Mouse (Mus musculus) liver, embryonic 14.5 days (tissue): ENCODE results near the gene Lca5.

Experiments used
- CTCF ChIP-seq: IDR thresholded peaks from 2 replicates; pipeline ENCODE4 v1.5.1; 2016; ENCODE audit warnings: antibody characterized with exemption, low read depth, control low read depth
- EP300 ChIP-seq: IDR thresholded peaks from 2 replicates; pipeline ENCODE4 v1.6.1; 2016; ENCODE audit warnings: antibody characterized with exemption, low read depth

GRCm38 (mm10) chr9:83398260-83398659 lies 42.7 kb downstream of the Lca5 start:
- no peak for TF ChIP-seq CTCF
- no peak for TF ChIP-seq EP300
